In genomic region chr3:79237619-79238342, GRCm38 (mm10) we compare ENCODE assay signal across 9 mouse cellular contexts. TPM values are rescaled to one million over a fixed set of nuclear protein-coding genes. Genes with fewer than 3 reads are reported as not detected.
A peak's percentile ranks its signal among the peaks of the same experiment; 100 is the strongest.
DNase-seq lines count a peak whose midpoint lies in the region; ATAC-seq and TF ChIP-seq lines count a peak whose summit lies in the region.
"Had no signal": no experiment of that assay in that cellular context is flagged by ENCODE, and none has a peak within 500 bp of the region (broad histone marks: within the 10 kb centered on the region; RNA-seq: fewer than 3 reads in every experiment).

No protein-coding gene starts in this region.

- no peaks in the 10 kb centered on the region for H3K9me3 ChIP-seq in hindbrain, embryonic 16.5 days (ENCODE audit: control insufficient read depth, low read length)
- no peaks in the 10 kb centered on the region for H3K9me3 ChIP-seq in hindbrain, postnatal 0 days (ENCODE audit: low read length)
- H3K9me3 ChIP-seq in liver, embryonic 14.5 days (ENCODE audit: control insufficient read depth, low read length) = no peaks in the 10 kb centered on the region
- no peaks in the 10 kb centered on the region for H3K9me3 ChIP-seq in midbrain, embryonic 15.5 days
- H3K9me3 ChIP-seq: forebrain, embryonic 12.5 days had no signal

- no peak for TF ChIP-seq CTCF in hindbrain, postnatal 0 days (IDR thresholded peaks at IDR 0.05; ENCODE audit: low read depth)
- no peak for TF ChIP-seq CTCF in liver, embryonic 14.5 days (IDR thresholded peaks at IDR 0.05; ENCODE audit: low read depth)

- no peaks in the 10 kb centered on the region for H3K27me3 ChIP-seq in hindbrain, embryonic 16.5 days (replicated peaks; ENCODE audit: control insufficient read depth, insufficient read depth, low read length)
- H3K27me3 ChIP-seq in hindbrain, postnatal 0 days (ENCODE audit: insufficient read depth, low read length) = no peaks in the 10 kb centered on the region
- H3K27me3 ChIP-seq in liver, embryonic 14.5 days (ENCODE audit: control insufficient read depth, insufficient read depth, low read length) = no peaks in the 10 kb centered on the region; the same call in 1 of the 2 replicates
- H3K27me3 ChIP-seq in midbrain, embryonic 15.5 days (replicated peaks) = no peaks in the 10 kb centered on the region
- H3K27me3 ChIP-seq: forebrain, embryonic 12.5 days had no signal

- ATAC-seq in hindbrain, embryonic 16.5 days = peak; percentile 50; the same call in 1 of the 2 replicates
- no peak for ATAC-seq in hindbrain, postnatal 0 days
- no peak for ATAC-seq in liver, embryonic 14.5 days (ENCODE audit: insufficient read depth)
- ATAC-seq in midbrain, embryonic 15.5 days (replicated peaks) = no peak

- H3K4me2 ChIP-seq in hindbrain, embryonic 16.5 days (ENCODE audit: low read length) = no peak overlapping the region
- no peak overlapping the region for H3K4me2 ChIP-seq in hindbrain, postnatal 0 days (ENCODE audit: low read depth, low read length)
- H3K4me2 ChIP-seq in liver, embryonic 14.5 days (ENCODE audit: low read depth) = 0 out of 2 replicates have a peak overlapping the region, but pooled peaks have one; percentile 13
- H3K4me2 ChIP-seq in midbrain, embryonic 15.5 days = no peak overlapping the region
- H3K4me2 ChIP-seq: forebrain, embryonic 12.5 days had no signal

- 86% methylated on average over 9 of the region's 9 CpGs for whole genome bisulfite sequencing in hindbrain, embryonic 16.5 days
- 87% methylated on average over 9 of the region's 9 CpGs for WGBS in hindbrain, postnatal 0 days
- WGBS in liver, embryonic 14.5 days (ENCODE audit: insufficient replicate concordance) = 52% methylated on average over 9 of the region's 9 CpGs
- 84% methylated on average over 9 of the region's 9 CpGs for WGBS in midbrain, embryonic 15.5 days

- no peak for DNase-seq in hindbrain, postnatal 0 days (ENCODE audit: low spot score)
- DNase-seq in c-Kit-positive CD71-positive TER-119-positive erythroid progenitor cells, embryonic 14.5 days (ENCODE audit: low spot score) = peak; percentile 19
- DNase-seq in liver, embryonic 14.5 days (ENCODE audit: low read depth in 3 of 3, low spot score in 3 of 3) = peak in 1 of 3 experiments; percentile 31
- peak; percentile 71 to 81 for DNase-seq in spleen, postnatal 36 days (ENCODE audit: low spot score in 2 of 2)
- no peak for DNase-seq in cerebellum, adult 9-10 months
- DNase-seq in urinary bladder, postnatal 14 days (ENCODE audit: low spot score) = no peak

- no peak for TF ChIP-seq EP300 in liver, embryonic 14.5 days (IDR thresholded peaks at IDR 0.05; ENCODE audit: low read depth)

- no peaks in the 10 kb centered on the region for H3K4me1 ChIP-seq in hindbrain, embryonic 16.5 days (ENCODE audit: control insufficient read depth, insufficient read depth, low read depth, low read length)
- no peaks in the 10 kb centered on the region for H3K4me1 ChIP-seq in hindbrain, postnatal 0 days (ENCODE audit: insufficient read depth, low read length)
- H3K4me1 ChIP-seq in liver, embryonic 14.5 days (replicated peaks; ENCODE audit: control insufficient read depth in 2 of 2, insufficient read depth in 2 of 2, low read length in 1 of 2) = peaks cover 0 to 20% of the 10 kb centered on the region in 2 experiments; a peak in 3 of 4 replicates
- H3K4me1 ChIP-seq in midbrain, embryonic 15.5 days = no peaks in the 10 kb centered on the region

- no peak overlapping the region for H3K4me3 ChIP-seq in hindbrain, embryonic 16.5 days (ENCODE audit: low read length)
- H3K4me3 ChIP-seq in hindbrain, postnatal 0 days (ENCODE audit: low read length) = no peak overlapping the region
- no peak overlapping the region for H3K4me3 ChIP-seq in liver, embryonic 14.5 days (ENCODE audit: insufficient read depth in 1 of 2, low read depth in 2 of 2, low read length in 2 of 2)
- no peak overlapping the region for H3K4me3 ChIP-seq in midbrain, embryonic 15.5 days
- H3K4me3 ChIP-seq: forebrain, embryonic 12.5 days had no signal

- no peaks in the 10 kb centered on the region for H3K36me3 ChIP-seq in hindbrain, embryonic 16.5 days (ENCODE audit: control insufficient read depth, insufficient read depth, low read length)
- H3K36me3 ChIP-seq in hindbrain, postnatal 0 days (ENCODE audit: insufficient read depth, low read length) = no peaks in the 10 kb centered on the region
- H3K36me3 ChIP-seq in liver, embryonic 14.5 days (replicated peaks; ENCODE audit: control insufficient read depth, insufficient read depth, low read depth) = no peaks in the 10 kb centered on the region
- no peaks in the 10 kb centered on the region for H3K36me3 ChIP-seq in midbrain, embryonic 15.5 days (replicated peaks)
- H3K36me3 ChIP-seq: forebrain, embryonic 12.5 days had no signal

- H3K27ac ChIP-seq in hindbrain, embryonic 16.5 days (ENCODE audit: low read depth, low read length) = no peak overlapping the region
- H3K27ac ChIP-seq in hindbrain, postnatal 0 days = no peak overlapping the region
- no peak overlapping the region for H3K27ac ChIP-seq in liver, embryonic 14.5 days
- H3K27ac ChIP-seq in midbrain, embryonic 15.5 days = no peak overlapping the region
- H3K27ac ChIP-seq: forebrain, embryonic 12.5 days had no signal

- H3K9ac ChIP-seq in hindbrain, embryonic 16.5 days (ENCODE audit: low read depth, low read length) = no peak overlapping the region
- no peak overlapping the region for H3K9ac ChIP-seq in hindbrain, postnatal 0 days (replicated peaks; ENCODE audit: low read length)
- H3K9ac ChIP-seq in liver, embryonic 14.5 days (replicated peaks) = no peak overlapping the region
- no peak overlapping the region for H3K9ac ChIP-seq in midbrain, embryonic 15.5 days
- H3K9ac ChIP-seq: forebrain, embryonic 12.5 days had no signal

RNA-seq across cellular contexts. Expression of gene Rapgef2, which starts 48.5 kb away (rescaled TPM):
- polyA plus RNA-seq in hindbrain, embryonic 16.5 days (2015; fragmentation: Nextera tagmentation; extraction: Ambion mirVana) = 11.0 and 12.5 TPM in 2 replicates
- total RNA-seq in hindbrain, postnatal 0 days (2014; rRNA removed) = 49.6 and 49.8 TPM in 2 replicates
- 8.2 and 8.8 TPM in 2 replicates for polyA plus RNA-seq in hindbrain, postnatal 0 days (2015; fragmentation: Nextera tagmentation; extraction: Ambion mirVana)
- 0.92 and 1.2 TPM in 2 replicates for polyA plus RNA-seq in liver, embryonic 14.5 days (2012; rRNA removed)
- polyA plus RNA-seq in liver, embryonic 14.5 days (2014; fragmentation: Nextera tagmentation; extraction: Ambion mirVana) = 1.2 and 1.7 TPM in 2 replicates
- 14.4 and 14.8 TPM in 2 replicates for polyA plus RNA-seq in midbrain, embryonic 15.5 days (2015; fragmentation: Nextera tagmentation; extraction: Ambion mirVana)

Comparison
In these comparisons a context has a peak if more than half of its experiments do, and no peak if none do; other contexts are left out.
1. DNase-seq: peak in c-Kit-positive CD71-positive TER-119-positive erythroid progenitor cells, embryonic 14.5 days (single experiment) and spleen, postnatal 36 days (2 of 2); none in hindbrain, postnatal 0 days (single experiment), cerebellum, adult 9-10 months (single experiment) and urinary bladder, postnatal 14 days (single experiment).